Mouse (Mus musculus): ENCODE results near the gene Cald1.
A peak's percentile ranks its signal among the peaks of the same experiment; 100 is the strongest.

The Cald1 gene

DNA sequence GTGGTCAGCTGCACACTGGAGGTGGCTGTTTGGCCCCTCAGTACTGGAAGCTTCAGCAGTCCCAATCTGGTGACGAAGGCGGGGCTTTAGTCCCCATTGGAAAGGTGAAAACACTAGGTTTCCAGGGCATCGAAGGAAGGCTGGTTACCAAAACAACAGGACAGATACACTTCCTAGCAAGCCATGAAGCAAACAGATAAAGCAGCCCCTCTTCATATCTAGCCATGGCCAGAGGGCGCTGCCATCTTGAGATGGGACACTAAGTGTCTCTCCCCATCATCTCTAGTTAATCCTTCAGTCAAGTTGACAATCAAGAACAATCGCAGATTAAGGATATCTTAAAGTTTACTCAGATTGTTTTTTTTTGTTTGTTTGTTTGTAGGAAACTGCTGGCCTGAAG, 167.4 kb downstream of the Cald1 start:
- DNase-seq (ENCODE audit: low spot score), result no peak

DNA sequence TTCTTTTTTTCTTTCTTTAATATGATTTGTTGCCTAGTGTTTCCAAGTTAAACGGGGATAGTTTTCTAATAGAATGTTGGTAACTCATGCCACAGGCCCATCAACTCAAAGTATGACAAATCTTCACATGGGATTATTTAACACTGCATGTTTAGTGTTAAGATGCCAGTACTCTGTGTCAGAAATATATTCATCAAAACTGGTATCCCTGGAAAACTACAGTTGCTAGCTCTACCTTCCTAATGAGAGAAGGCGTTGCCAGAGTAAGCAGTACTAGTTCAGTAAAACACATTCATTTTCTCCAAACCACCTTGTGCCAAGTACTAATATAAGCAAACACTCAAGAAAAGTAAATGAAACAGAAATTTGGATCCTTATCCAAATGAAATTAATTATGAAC, 171.7 kb downstream of the Cald1 start:
- DNase-seq (ENCODE audit: low spot score), result no peak

DNA sequence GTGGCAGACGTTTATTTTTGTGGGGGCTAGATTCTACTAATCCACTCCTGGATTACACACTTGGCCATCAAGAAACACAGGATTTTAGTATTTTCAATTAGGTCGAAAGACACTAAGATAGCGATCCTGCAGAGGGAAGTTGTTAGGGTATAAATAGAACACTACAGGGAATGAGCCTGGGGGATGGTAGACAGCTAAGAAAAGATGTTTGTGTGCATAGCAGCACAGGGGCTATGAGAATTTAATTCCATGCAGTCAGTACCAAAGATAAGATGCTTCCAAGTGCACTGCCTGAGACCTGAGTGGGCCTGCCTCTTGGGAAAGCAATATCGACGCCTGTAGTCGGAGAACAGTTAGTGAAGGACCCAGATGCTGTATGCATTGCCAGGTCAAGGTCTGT, 172.2 kb downstream of the Cald1 start:
- DNase-seq (ENCODE audit: low spot score), result no peak

- no peak for DNase-seq (ENCODE audit: low spot score)
These were observed 178.1 kb downstream of the Cald1 start for GRCm38 (mm10) chr6:34776396-34776795.

DNA sequence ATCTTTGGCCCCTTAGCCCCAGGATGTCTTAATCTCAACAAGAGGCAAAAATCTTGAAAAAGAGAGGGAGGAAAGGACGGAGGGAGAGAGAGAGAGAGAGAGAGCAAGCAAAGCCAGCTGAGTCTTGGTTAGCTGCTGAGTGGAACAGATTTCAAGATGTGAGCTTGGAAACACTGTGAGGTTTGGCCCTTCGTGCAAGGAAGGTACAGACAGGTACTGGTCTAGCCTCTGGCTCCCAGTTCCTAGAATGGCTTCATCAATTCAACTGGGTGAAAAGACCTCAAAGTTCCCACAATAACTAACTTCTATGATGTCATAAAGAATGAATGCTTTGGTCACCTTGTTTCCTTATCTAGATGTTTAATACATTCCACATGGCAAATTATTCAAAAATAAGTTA, 178.8 kb downstream of the Cald1 start:
- no peak for DNase-seq (ENCODE audit: low spot score)

GRCm38 (mm10) chr6:34777981-34778668, 179.8 kb downstream of the Cald1 start:
- no peak for DNase-seq (ENCODE audit: low spot score)

GRCm38 (mm10) chr6:34780231-34780942, 182.1 kb downstream of the Cald1 start, which contains the start of gene Agbl3:
Gene Agbl3, plus strand, starts transcription at chr6:34780432.
- DNase-seq (ENCODE audit: low spot score), result peak; percentile 89

DNA sequence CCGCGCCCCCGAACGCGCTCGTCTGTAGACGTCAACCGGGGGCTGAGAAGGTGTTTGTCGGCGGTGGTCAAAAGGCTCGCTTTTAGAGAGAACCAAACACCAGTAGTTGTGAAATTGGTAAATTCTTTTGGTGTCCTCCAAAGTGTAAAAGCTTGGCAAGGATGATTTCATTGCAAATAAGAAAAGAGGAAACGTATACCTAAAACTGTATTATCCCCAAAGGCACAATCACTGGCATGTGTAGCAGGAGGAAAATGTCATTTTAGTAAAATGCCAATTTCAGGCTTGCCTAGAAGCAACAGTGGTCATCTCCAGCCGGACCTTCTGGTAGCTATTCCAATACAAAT, 182.6 kb downstream of the Cald1 start:
- no peak for DNase-seq (ENCODE audit: low spot score)

DNA sequence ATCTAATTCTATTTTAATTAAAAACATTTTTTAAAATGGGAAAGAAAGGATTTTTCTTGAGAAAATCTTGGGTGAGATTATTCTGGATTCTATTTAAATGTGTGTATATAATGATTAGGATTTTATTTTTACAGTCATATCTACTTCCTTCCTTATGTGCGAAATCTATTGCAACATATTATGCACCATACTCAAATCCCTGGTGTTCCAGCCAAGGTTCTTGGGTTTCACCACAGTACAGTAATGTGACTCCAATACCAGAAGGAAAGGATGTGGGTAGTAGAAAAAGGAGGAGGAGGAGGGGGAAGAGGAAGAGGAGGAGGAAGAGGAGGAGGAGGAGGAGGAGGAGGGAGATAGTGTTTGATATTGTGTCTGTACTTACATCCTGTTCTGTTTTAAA, 184.2 kb downstream of the Cald1 start:
- no peak for DNase-seq (ENCODE audit: low spot score)

GRCm38 (mm10) chr6:34796881-34797280, 198.6 kb downstream of the Cald1 start:
- DNase-seq (ENCODE audit: low spot score), result no peak

GRCm38 (mm10) chr6:34797887-34798286, 199.6 kb downstream of the Cald1 start:
- DNase-seq (ENCODE audit: low spot score), result no peak

- DNase-seq (ENCODE audit: low spot score), result no peak
These were observed 207.3 kb downstream of the Cald1 start for GRCm38 (mm10) chr6:34805582-34805981.

GRCm38 (mm10) chr6:34810651-34811050, 212.4 kb downstream of the Cald1 start:
- no peak for DNase-seq (ENCODE audit: low spot score)

DNA sequence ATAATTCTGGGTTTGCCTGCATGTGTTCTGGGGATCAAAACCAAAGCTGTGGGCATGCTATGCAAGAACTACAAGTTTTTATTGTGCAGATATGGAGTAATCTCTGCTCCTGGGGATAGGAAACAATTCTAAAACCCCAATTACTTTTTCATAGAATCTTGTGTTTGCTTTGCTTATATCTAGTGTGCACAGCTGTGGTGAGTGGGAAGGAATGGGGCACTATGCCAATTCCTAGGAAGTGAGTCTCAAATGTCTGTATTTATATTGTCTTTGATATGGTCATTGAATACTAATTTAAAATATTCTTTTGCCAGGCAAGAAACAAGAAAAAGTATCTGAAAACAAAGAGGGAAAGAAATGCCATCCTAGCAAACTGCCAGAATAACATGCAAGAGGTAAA, 226.1 kb downstream of the Cald1 start:
- no peak for DNase-seq (ENCODE audit: low spot score)
